Mouse (Mus musculus): Measurements from ENCODE around the gene Zmpste24.

GRCm38 (mm10) chr4:121080395-121080794 is 17.6 kb downstream of the Zmpste24 start:
- TF ChIP-seq CTCF (IDR thresholded peaks at IDR 0.05; ENCODE audit: low read depth, low read length) (no peak), POLR2A (IDR thresholded peaks at IDR 0.05; ENCODE audit: extremely low read depth, insufficient read depth, low read length) (no peak)
